Mouse (Mus musculus) ES-Bruce4 (cell line): ENCODE data around the gene Nanog.

ENCODE experiments used
- CTCF ChIP-seq: IDR thresholded peaks from one replicate; pipeline ENCODE4 v1.8.1; 2011; ENCODE audit warnings: low read depth, low read length
- EP300 ChIP-seq: IDR thresholded peaks from 2 replicates; pipeline ENCODE4 v1.6.1; 2011; ENCODE audit warnings: low read depth, low read length; ENCODE audit not compliant: insufficient read depth
- POLR2A ChIP-seq: IDR thresholded peaks from one replicate; pipeline ENCODE4 v1.8.1; 2011; ENCODE audit warnings: low read length; ENCODE audit not compliant: insufficient read depth

GRCm38 (mm10) chr6:122742228-122742899 lies 35.1 kb downstream of the Nanog start:
- TF ChIP-seq CTCF (no peak), POLR2A (peak; percentile 99), EP300 (peak; percentile 83)
